Mouse (Mus musculus): ENCODE measurements around the gene Krt32. TPM values are rescaled to one million over a fixed set of nuclear protein-coding genes. Genes with fewer than 3 reads are reported as not detected.

Gene Krt32
- polyA plus RNA-seq, 1 experiment from 2014 or later = not detected

Other genes starting within 250 kb of the Krt32 start
- gene Krtap4-16, start 236.6 kb downstream of the Krt32 start, polyA plus RNA-seq (2016; fragmentation: Nextera tagmentation; extraction: Ambion mirVana) = not detected in 2 replicates
- gene Gm11568, start 230.3 kb downstream of the Krt32 start, polyA plus RNA-seq (2016; fragmentation: Nextera tagmentation; extraction: Ambion mirVana) = not detected in 2 replicates
- gene Gm11559, start 223.8 kb downstream of the Krt32 start, polyA plus RNA-seq (2016; fragmentation: Nextera tagmentation; extraction: Ambion mirVana) = not detected in 2 replicates
- gene Krtap9-1, start 214.8 kb downstream of the Krt32 start, polyA plus RNA-seq (2016; fragmentation: Nextera tagmentation; extraction: Ambion mirVana) = not detected in 2 replicates
- not detected in 2 replicates for gene Gm11567, start 209.0 kb downstream of the Krt32 start, polyA plus RNA-seq (2016; fragmentation: Nextera tagmentation; extraction: Ambion mirVana)
- gene Krtap31-1, start 180.3 kb downstream of the Krt32 start, polyA plus RNA-seq (2016; fragmentation: Nextera tagmentation; extraction: Ambion mirVana) = not detected in 2 replicates
- not detected in 2 replicates for gene Gm11565, start 173.5 kb downstream of the Krt32 start, polyA plus RNA-seq (2016; fragmentation: Nextera tagmentation; extraction: Ambion mirVana)
- gene Krtap31-2, start 151.9 kb downstream of the Krt32 start, polyA plus RNA-seq (2016; fragmentation: Nextera tagmentation; extraction: Ambion mirVana) = not detected in 2 replicates
- not detected in 2 replicates for gene Krtap9-5, start 139.8 kb downstream of the Krt32 start, polyA plus RNA-seq (2016; fragmentation: Nextera tagmentation; extraction: Ambion mirVana)
- gene Krtap29-1, start 109.2 kb downstream of the Krt32 start, polyA plus RNA-seq (2016; fragmentation: Nextera tagmentation; extraction: Ambion mirVana) = not detected in 2 replicates
- gene Krtap16-1, start 101.6 kb downstream of the Krt32 start, polyA plus RNA-seq (2016; fragmentation: Nextera tagmentation; extraction: Ambion mirVana) = not detected in 2 replicates
- not detected in 2 replicates for gene Krtap17-1, start 94.2 kb downstream of the Krt32 start, polyA plus RNA-seq (2016; fragmentation: Nextera tagmentation; extraction: Ambion mirVana)
- not detected in 2 replicates for gene Krt33a, start 72.0 kb downstream of the Krt32 start, polyA plus RNA-seq (2016; fragmentation: Nextera tagmentation; extraction: Ambion mirVana)
- gene Krt33b, start 58.4 kb downstream of the Krt32 start, polyA plus RNA-seq (2016; fragmentation: Nextera tagmentation; extraction: Ambion mirVana) = not detected in 2 replicates
- not detected in 2 replicates for gene Krt34, start 46.7 kb downstream of the Krt32 start, polyA plus RNA-seq (2016; fragmentation: Nextera tagmentation; extraction: Ambion mirVana)
- not detected in 2 replicates for gene Krt31, start 37.7 kb downstream of the Krt32 start, polyA plus RNA-seq (2016; fragmentation: Nextera tagmentation; extraction: Ambion mirVana)
- not detected in 2 replicates for gene Krt35, start 8.0 kb upstream of the Krt32 start, polyA plus RNA-seq (2016; fragmentation: Nextera tagmentation; extraction: Ambion mirVana)
- gene Krt36, start 17.4 kb upstream of the Krt32 start, polyA plus RNA-seq (2016; fragmentation: Nextera tagmentation; extraction: Ambion mirVana) = not detected in 2 replicates
- gene Krt13, start 33.3 kb upstream of the Krt32 start, polyA plus RNA-seq (2016; fragmentation: Nextera tagmentation; extraction: Ambion mirVana) = not detected in 2 replicates
- 0.55 and 0.77 TPM in 2 replicates for gene Krt15, start 47.7 kb upstream of the Krt32 start, polyA plus RNA-seq (2016; fragmentation: Nextera tagmentation; extraction: Ambion mirVana)
- 5.3 and 5.4 TPM in 2 replicates for gene Krt19, start 60.4 kb upstream of the Krt32 start, polyA plus RNA-seq (2016; fragmentation: Nextera tagmentation; extraction: Ambion mirVana)
- not detected in 2 replicates for gene Krt9, start 105.0 kb upstream of the Krt32 start, polyA plus RNA-seq (2016; fragmentation: Nextera tagmentation; extraction: Ambion mirVana)
- gene Krt14, start 119.3 kb upstream of the Krt32 start, polyA plus RNA-seq (2016; fragmentation: Nextera tagmentation; extraction: Ambion mirVana) = 1.9 and 2.0 TPM in 2 replicates
- gene Krt16, start 160.7 kb upstream of the Krt32 start, polyA plus RNA-seq (2016; fragmentation: Nextera tagmentation; extraction: Ambion mirVana) = not detected in 2 replicates
- gene Krt17, start 172.8 kb upstream of the Krt32 start, polyA plus RNA-seq (2016; fragmentation: Nextera tagmentation; extraction: Ambion mirVana) = not detected in 2 replicates
- gene Krt42, start 181.6 kb upstream of the Krt32 start, polyA plus RNA-seq (2016; fragmentation: Nextera tagmentation; extraction: Ambion mirVana) = not detected in 2 replicates
- 1,690 and 1,733 TPM in 2 replicates for gene Eif1, start 231.7 kb upstream of the Krt32 start, polyA plus RNA-seq (2016; fragmentation: Nextera tagmentation; extraction: Ambion mirVana)
- gene Gast, start 246.2 kb upstream of the Krt32 start, polyA plus RNA-seq (2016; fragmentation: Nextera tagmentation; extraction: Ambion mirVana) = not detected in 2 replicates

All from forebrain, embryonic 10.5 days (tissue).